Mouse (Mus musculus) myocyte (in vitro differentiated cells): ENCODE results near the gene Cep128.

Experiments used
- MYOG ChIP-seq, 3 experiments: IDR thresholded peaks; one replicate each; pipeline ENCODE4 v1.6.1; 2011; ENCODE audit warnings: control low read depth in 2 of 3, low read depth in 2 of 3, mild to moderate bottlenecking in 2 of 3; ENCODE audit not compliant: insufficient read length in 2 of 3, control insufficient read depth in 1 of 3, insufficient read depth in 1 of 3
- POLR2A ChIP-seq: IDR thresholded peaks from one replicate; pipeline ENCODE4 v1.6.1; 2011; ENCODE audit warnings: low read depth, mild to moderate bottlenecking, control low read depth, moderate library complexity; ENCODE audit not compliant: insufficient read length
- SRF ChIP-seq: IDR thresholded peaks from one replicate; pipeline ENCODE4 v1.6.1; 2011; ENCODE audit warnings: low read depth; ENCODE audit not compliant: control insufficient read depth, insufficient read length
- USF1 ChIP-seq: IDR thresholded peaks from one replicate; pipeline ENCODE4 v1.6.1; 2011; ENCODE audit warnings: low read depth, mild to moderate bottlenecking, control low read depth, moderate library complexity

GRCm38 (mm10) chr12:91008736-91009135 lies 375.5 kb downstream of the Cep128 start:
- TF ChIP-seq USF1, result no peak
- no peak for TF ChIP-seq SRF
- TF ChIP-seq MYOG (IDR thresholded peaks at IDR 0.05; ENCODE audit: control insufficient read depth in 1 of 3, insufficient read depth in 1 of 3, insufficient read length in 2 of 3, low read depth in 2 of 3), result no peak
- TF ChIP-seq POLR2A, result no peak
